In the genomic region with DNA sequence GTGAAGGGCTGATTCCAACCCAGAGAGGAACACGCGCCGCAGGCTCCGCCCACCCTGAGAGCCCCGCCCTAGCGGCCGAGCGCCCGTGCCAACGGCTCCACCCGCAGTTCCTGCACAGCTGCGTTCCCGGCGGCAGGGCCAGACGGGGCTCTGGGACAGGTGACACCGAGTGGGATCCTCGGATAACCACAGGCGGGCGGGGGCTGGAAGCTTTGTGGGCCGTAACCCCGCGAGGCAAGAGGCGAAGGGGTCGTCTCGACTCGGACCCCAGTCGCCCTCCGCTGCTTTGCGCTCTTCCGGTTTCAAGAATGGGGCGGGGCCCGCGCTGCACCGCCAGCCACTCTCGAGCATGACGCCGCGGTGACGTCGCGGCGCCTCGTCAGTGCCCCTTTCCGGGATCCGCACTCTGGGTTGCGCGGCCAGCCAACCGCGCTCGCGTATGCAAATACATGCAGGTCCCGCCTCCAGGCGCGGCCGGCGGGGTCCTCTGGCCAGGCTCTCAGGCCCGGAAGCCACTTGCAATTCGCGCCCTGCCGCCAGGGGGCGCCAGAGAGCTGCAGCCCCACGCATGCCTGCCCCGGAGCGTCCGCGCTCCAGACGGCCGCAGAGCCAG, we compare ENCODE assay signal across 7 mouse cellular contexts. TPM values are rescaled to one million over a fixed set of nuclear protein-coding genes. Genes with fewer than 3 reads are reported as not detected.
A peak's percentile ranks its signal among the peaks of the same experiment; 100 is the strongest.
DNase-seq lines count a peak whose midpoint lies in the region; ATAC-seq and TF ChIP-seq lines count a peak whose summit lies in the region.

TSS of gene Ocel1 (plus strand) at position 63 of the 613 bp plus-strand sequence.

- peak within 1 kb of the TSS; percentile 55; the same call in 1 of the 2 replicates for H3K27ac ChIP-seq in embryonic facial prominence, embryonic 12.5 days
- H3K27ac ChIP-seq in kidney, adult 2 months (ENCODE audit: insufficient read depth, low read depth, low read length), result peak within 1 kb of the TSS; percentile 90
- peak within 1 kb of the TSS; percentile 59 for H3K27ac ChIP-seq in limb, embryonic 12.5 days
- peak within 1 kb of the TSS; percentile 90 for H3K27ac ChIP-seq in midbrain, embryonic 15.5 days
- H3K27ac ChIP-seq in spleen, adult 2 months (ENCODE audit: insufficient read depth, low read length), result peak within 1 kb of the TSS; percentile 98

- peaks cover 22% of the 10 kb centered on the region for H3K36me3 ChIP-seq in embryonic facial prominence, embryonic 12.5 days
- H3K36me3 ChIP-seq in kidney, adult 2 months (ENCODE audit: control insufficient read depth, insufficient read depth, low read length), result peaks cover 2% of the 10 kb centered on the region; the same call in 1 of the 2 replicates
- peaks cover 43% of the 10 kb centered on the region for H3K36me3 ChIP-seq in limb, embryonic 12.5 days
- H3K36me3 ChIP-seq in midbrain, embryonic 15.5 days (replicated peaks), result 0 out of 2 replicates have a peak, but pooled peaks cover 3% of the 10 kb centered on the region
- peaks cover 7% of the 10 kb centered on the region for H3K36me3 ChIP-seq in spleen, adult 2 months (ENCODE audit: control insufficient read depth, insufficient read depth, low read length)

- peaks cover 4% of the 10 kb centered on the region; the same call in 1 of the 2 replicates for H3K27me3 ChIP-seq in embryonic facial prominence, embryonic 12.5 days
- no peaks in the 10 kb centered on the region for H3K27me3 ChIP-seq in kidney, adult 2 months (replicated peaks; ENCODE audit: control insufficient read depth, insufficient read depth, low read length)
- H3K27me3 ChIP-seq in limb, embryonic 12.5 days, result no peaks in the 10 kb centered on the region; the same call in 1 of the 2 replicates
- no peaks in the 10 kb centered on the region for H3K27me3 ChIP-seq in midbrain, embryonic 15.5 days (replicated peaks)
- H3K27me3 ChIP-seq in spleen, adult 2 months (ENCODE audit: control insufficient read depth, insufficient read depth, low read length), result no peaks in the 10 kb centered on the region

- ATAC-seq in embryonic facial prominence, embryonic 12.5 days (ENCODE audit: insufficient number of reproducible peaks, insufficient read depth, low FRiP score, low TSS enrichment), result peak; percentile 78
- peak; percentile 83 for ATAC-seq in limb, embryonic 12.5 days (ENCODE audit: insufficient number of reproducible peaks, insufficient read depth, low FRiP score, low TSS enrichment, low read depth)
- ATAC-seq in midbrain, embryonic 15.5 days (replicated peaks), result peak; percentile 83

- DNase-seq in adrenal gland, postnatal 25 days, result peak; percentile 98
- peak; percentile 97 to 99 for DNase-seq in heart, adult 18-20 months
- peak; percentile 99 for DNase-seq in kidney, adult 2 months
- peak; percentile 97 for DNase-seq in spleen, adult 2 months (ENCODE audit: low read depth in 1 of 2, low spot score in 2 of 2)

- peaks cover 20% of the 10 kb centered on the region for H3K4me1 ChIP-seq in embryonic facial prominence, embryonic 12.5 days
- H3K4me1 ChIP-seq in kidney, adult 2 months (ENCODE audit: control insufficient read depth, insufficient read depth, low read length), result peaks cover 13% of the 10 kb centered on the region; the same call in 1 of the 2 replicates
- H3K4me1 ChIP-seq in limb, embryonic 12.5 days (replicated peaks), result peaks cover 26% of the 10 kb centered on the region
- H3K4me1 ChIP-seq in midbrain, embryonic 15.5 days, result peaks cover 35% of the 10 kb centered on the region
- H3K4me1 ChIP-seq in spleen, adult 2 months (ENCODE audit: control insufficient read depth, insufficient read depth, insufficient read length), result peaks cover 8% of the 10 kb centered on the region

- peak within 1 kb of the TSS; percentile 71 for H3K4me3 ChIP-seq in embryonic facial prominence, embryonic 12.5 days
- peak within 1 kb of the TSS; percentile 70 for H3K4me3 ChIP-seq in kidney, adult 2 months (ENCODE audit: insufficient read depth, low read depth, low read length)
- peak within 1 kb of the TSS; percentile 74 for H3K4me3 ChIP-seq in limb, embryonic 12.5 days (replicated peaks)
- peak within 1 kb of the TSS; percentile 81 for H3K4me3 ChIP-seq in midbrain, embryonic 15.5 days
- peak within 1 kb of the TSS; percentile 98 for H3K4me3 ChIP-seq in spleen, adult 2 months (ENCODE audit: extremely low read depth, insufficient read depth, insufficient read length)

- TF ChIP-seq CTCF in kidney, adult 2 months (conservative IDR thresholded peaks at IDR 0.05; ENCODE audit: insufficient read depth, insufficient read length, low read depth, low read length), result peak; percentile 83
- TF ChIP-seq CTCF in spleen, adult 2 months (IDR thresholded peaks at IDR 0.05; ENCODE audit: extremely low read depth, insufficient read depth, insufficient read length, insufficient replicate concordance), result peak; percentile 97

- H3K9me3 ChIP-seq in embryonic facial prominence, embryonic 12.5 days, result no peaks in the 10 kb centered on the region
- no peaks in the 10 kb centered on the region for H3K9me3 ChIP-seq in limb, embryonic 12.5 days
- no peaks in the 10 kb centered on the region for H3K9me3 ChIP-seq in midbrain, embryonic 15.5 days

- peak within 1 kb of the TSS; percentile 47 for H3K4me2 ChIP-seq in embryonic facial prominence, embryonic 12.5 days (replicated peaks)
- peak within 1 kb of the TSS; percentile 53 for H3K4me2 ChIP-seq in limb, embryonic 12.5 days
- peak within 1 kb of the TSS; percentile 52 for H3K4me2 ChIP-seq in midbrain, embryonic 15.5 days

- WGBS in embryonic facial prominence, embryonic 12.5 days, result under 1% methylated on average over 68 of the region's 68 CpGs
- under 1% methylated on average over 68 of the region's 68 CpGs for WGBS in kidney, adult 2 months
- WGBS in limb, embryonic 12.5 days, result 1% methylated on average over 68 of the region's 68 CpGs
- WGBS in midbrain, embryonic 15.5 days, result under 1% methylated on average over 61 of the region's 68 CpGs
- under 1% methylated on average over 68 of the region's 68 CpGs for WGBS in spleen, adult 2 months

- H3K9ac ChIP-seq in embryonic facial prominence, embryonic 12.5 days, result peak within 1 kb of the TSS; percentile 57
- H3K9ac ChIP-seq in limb, embryonic 12.5 days (replicated peaks), result peak within 1 kb of the TSS; percentile 56; the same call in 1 of the 2 replicates
- peak within 1 kb of the TSS; percentile 74 for H3K9ac ChIP-seq in midbrain, embryonic 15.5 days

- peak; percentile 77 for TF ChIP-seq POLR2A in kidney, adult 2 months (IDR thresholded peaks at IDR 0.05; ENCODE audit: low read depth, low read length)
- TF ChIP-seq POLR2A in spleen, adult 2 months (IDR thresholded peaks at IDR 0.05; ENCODE audit: low read depth, low read length), result peak; percentile 76

RNA-seq across cellular contexts. Expression of gene Ocel1, which starts in this region (rescaled TPM):
- total RNA-seq in adrenal gland, postnatal 25 days (2021), result 18.7 and 20.7 TPM in 2 replicates
- 5.4 and 5.6 TPM in 2 replicates for polyA plus RNA-seq in embryonic facial prominence, embryonic 12.5 days (2016; fragmentation: Nextera tagmentation; extraction: Ambion mirVana)
- 10 to 100 TPM; 14.2 to 14.9 TPM for total RNA-seq in heart, adult 18-20 months (2021)
- 12.5 and 14.2 TPM in 2 replicates for polyA plus RNA-seq in kidney, adult 2 months (2012; rRNA removed)
- 4.2 and 4.9 TPM in 2 replicates for polyA plus RNA-seq in limb, embryonic 12.5 days (2016; fragmentation: Nextera tagmentation; extraction: Ambion mirVana)
- polyA plus RNA-seq in midbrain, embryonic 15.5 days (2015; fragmentation: Nextera tagmentation; extraction: Ambion mirVana), result 6.5 and 6.8 TPM in 2 replicates
- polyA plus RNA-seq in spleen, adult 2 months (2012; rRNA removed), result 16.8 and 20.6 TPM in 2 replicates

Comparison
In these comparisons a context has a peak if more than half of its experiments do, and no peak if none do; other contexts are left out.
1. Peak in every context shown above with its lines: DNase-seq, ATAC-seq, H3K4me3 ChIP-seq and H3K27ac ChIP-seq.